Mouse (Mus musculus) E14TG2a.4 (cell line): ENCODE data around the gene Pex16.

Experiments
- H3K27me3 ChIP-seq: 2 replicates; pipeline ENCODE4 v1.6.1; 2014; ENCODE audit warnings: low read length, control low read depth; ENCODE audit not compliant: insufficient read depth
- H3K36me3 ChIP-seq: 2 replicates; pipeline ENCODE4 v1.6.1; 2014; ENCODE audit warnings: low read length, control low read depth; ENCODE audit not compliant: insufficient read depth
- H3K4me1 ChIP-seq: replicated peaks from 2 replicates; pipeline ENCODE4 v1.6.1; 2014; ENCODE audit warnings: low read depth, low read length, control low read depth
- H3K4me3 ChIP-seq: replicated peaks from 2 replicates; pipeline ENCODE4 v1.5.1; 2014; ENCODE audit warnings: mild to moderate bottlenecking, low read length
- H3K9me3 ChIP-seq: 2 replicates; pipeline ENCODE4 v1.6.1; 2014; ENCODE audit warnings: low read length, control low read depth
- CTCF ChIP-seq: conservative IDR thresholded peaks from 2 replicates; pipeline ENCODE4 v1.5.1; 2014; ENCODE audit warnings: low read length
- NANOG ChIP-seq: IDR thresholded peaks from 2 replicates; pipeline ENCODE4 v1.6.1; 2014; ENCODE audit warnings: borderline replicate concordance, low read length, mixed read lengths
- POU5F1 ChIP-seq: IDR thresholded peaks from 2 replicates; pipeline ENCODE4 v1.6.1; 2014; ENCODE audit warnings: low read length, borderline replicate concordance

Pex16 gene

GRCm38 (mm10) chr2:92421723-92422387 lies 47.4 kb downstream of the Pex16 start:
- no peaks in the 10 kb centered on the region for H3K27me3 ChIP-seq
- H3K4me1 ChIP-seq = peaks cover 48% of the 10 kb centered on the region
- no peak for TF ChIP-seq CTCF
- TF ChIP-seq POU5F1 = no peak
- H3K9me3 ChIP-seq = no peaks in the 10 kb centered on the region
- no peak overlapping the region for H3K4me3 ChIP-seq
- H3K36me3 ChIP-seq = peaks cover 94% of the 10 kb centered on the region

- peaks cover 87% of the 10 kb centered on the region for H3K36me3 ChIP-seq
- TF ChIP-seq POU5F1 = no peak
- peak; percentile 44 for TF ChIP-seq CTCF
- peak overlapping the region; percentile 32 for H3K4me3 ChIP-seq
- H3K9me3 ChIP-seq = no peaks in the 10 kb centered on the region
- H3K4me1 ChIP-seq = peaks cover 55% of the 10 kb centered on the region
- H3K27me3 ChIP-seq = no peaks in the 10 kb centered on the region
These were observed 48.1 kb downstream of the Pex16 start for GRCm38 (mm10) chr2:92422388-92423135.

- Histone ChIP-seq H3K27me3 (no peaks in the 10 kb centered on the region), H3K4me1 (peaks cover 61% of the 10 kb centered on the region), H3K4me3 (peak overlapping the region; percentile 32; the same call in 1 of the 2 replicates), H3K9me3 (no peaks in the 10 kb centered on the region), H3K36me3 (peaks cover 81% of the 10 kb centered on the region)
- TF ChIP-seq POU5F1 (no peak), CTCF (no peak; the same call in 1 of the 2 replicates), NANOG (no peak)
These were observed 48.7 kb downstream of the Pex16 start for GRCm38 (mm10) chr2:92423156-92423555.

GRCm38 (mm10) chr2:92423702-92424461 lies 49.4 kb downstream of the Pex16 start:
- Histone ChIP-seq H3K9me3 (no peaks in the 10 kb centered on the region), H3K27me3 (no peaks in the 10 kb centered on the region), H3K4me1 (peaks cover 69% of the 10 kb centered on the region), H3K36me3 (peaks cover 74% of the 10 kb centered on the region), H3K4me3 (peak overlapping the region; percentile 45)
- TF ChIP-seq POU5F1 (no peak), CTCF (no peak), NANOG (no peak)

GRCm38 (mm10) chr2:92424462-92425308 lies 50.2 kb downstream of the Pex16 start:
- Histone ChIP-seq H3K36me3 (peaks cover 65% of the 10 kb centered on the region), H3K9me3 (no peaks in the 10 kb centered on the region), H3K27me3 (no peaks in the 10 kb centered on the region), H3K4me3 (peak overlapping the region; percentile 45), H3K4me1 (peaks cover 77% of the 10 kb centered on the region)
- TF ChIP-seq NANOG = peak; percentile 78; the same call in 1 of the 2 replicates
- no peak for TF ChIP-seq POU5F1
- TF ChIP-seq CTCF = no peak

- Histone ChIP-seq H3K27me3 (no peaks in the 10 kb centered on the region), H3K36me3 (peaks cover 59% of the 10 kb centered on the region), H3K4me1 (peaks cover 83% of the 10 kb centered on the region), H3K4me3 (peak overlapping the region; percentile 45), H3K9me3 (no peaks in the 10 kb centered on the region)
- TF ChIP-seq CTCF (no peak), POU5F1 (no peak), NANOG (no peak)
These were observed 50.9 kb downstream of the Pex16 start for GRCm38 (mm10) chr2:92425366-92425765.

- peaks cover 94% of the 10 kb centered on the region for H3K4me1 ChIP-seq
- TF ChIP-seq POU5F1 (no peak), NANOG (no peak), CTCF (no peak)
- H3K36me3 ChIP-seq = peaks cover 48% of the 10 kb centered on the region
- H3K9me3 ChIP-seq = no peaks in the 10 kb centered on the region
- no peak overlapping the region for H3K4me3 ChIP-seq
- H3K27me3 ChIP-seq = no peaks in the 10 kb centered on the region
These were observed 52.0 kb downstream of the Pex16 start for GRCm38 (mm10) chr2:92426426-92426825.
